Mouse (Mus musculus): ENCODE results near the gene Rimkla.
A peak's percentile ranks its signal among the peaks of the same experiment; 100 is the strongest.
"Not testable (repeated sequence)": the region's sequence is repeated elsewhere in the genome, so short reads cannot be mapped to it uniquely, and the experiment has no call there.

Rimkla gene

GRCm38 (mm10) chr4:119492291-119492932, at the start of gene Rimkla:
Gene Rimkla (minus strand): TSS chr4:119492628.
- peak; percentile 35 to 60 for DNase-seq

- DNase-seq, result no peak
These were observed 48.1 kb upstream of the Rimkla start for GRCm38 (mm10) chr4:119540533-119540890.

GRCm38 (mm10) chr4:119539836-119540532, 47.6 kb upstream of the Rimkla start:
- DNase-seq, result peak; percentile 25 to 39

GRCm38 (mm10) chr4:119539031-119539824, 46.8 kb upstream of the Rimkla start, which contains the start of gene Frg2f1:
Gene Frg2f1 (minus strand): TSS chr4:119539529.
- peak; percentile 93 to 94 for DNase-seq

GRCm38 (mm10) chr4:119537436-119537835, 45.0 kb upstream of the Rimkla start:
- DNase-seq, result no peak

- not testable (repeated sequence) for DNase-seq
These were observed 44.2 kb upstream of the Rimkla start, which contains the start of gene Foxj3 for GRCm38 (mm10) chr4:119536615-119537014. Gene Foxj3 (plus strand): TSS chr4:119537004.

GRCm38 (mm10) chr4:119535103-119535502, 42.7 kb upstream of the Rimkla start:
- peak in 1 of 2 experiments; percentile 41 for DNase-seq

- DNase-seq, result no peak
These were observed 39.4 kb upstream of the Rimkla start for GRCm38 (mm10) chr4:119531813-119532212.

GRCm38 (mm10) chr4:119526329-119526845, 34.0 kb upstream of the Rimkla start:
- DNase-seq, result no peak

GRCm38 (mm10) chr4:119524466-119524865, 32.0 kb upstream of the Rimkla start:
- no peak for DNase-seq

- no peak for DNase-seq
These were observed 31.6 kb upstream of the Rimkla start for GRCm38 (mm10) chr4:119524010-119524409.

- no peak for DNase-seq
These were observed 31.1 kb upstream of the Rimkla start for GRCm38 (mm10) chr4:119523575-119523974.

- peak; percentile 28 to 39 for DNase-seq
These were observed 20.3 kb upstream of the Rimkla start for GRCm38 (mm10) chr4:119512731-119513141.

GRCm38 (mm10) chr4:119511591-119511990, 19.2 kb upstream of the Rimkla start:
- DNase-seq, result no peak

- no peak for DNase-seq
These were observed 6.0 kb upstream of the Rimkla start for GRCm38 (mm10) chr4:119498319-119498848.

- DNase-seq, result no peak
These were observed 502 bp upstream of the Rimkla start for GRCm38 (mm10) chr4:119492933-119493327.

GRCm38 (mm10) chr4:119490806-119491205, 1.6 kb downstream of the Rimkla start:
- DNase-seq, result no peak

GRCm38 (mm10) chr4:119489666-119490065, 2.8 kb downstream of the Rimkla start:
- no peak for DNase-seq

GRCm38 (mm10) chr4:119484882-119485281, 7.5 kb downstream of the Rimkla start:
- no peak for DNase-seq

- DNase-seq, result no peak
These were observed 9.4 kb downstream of the Rimkla start for GRCm38 (mm10) chr4:119483051-119483450.

- no peak for DNase-seq
These were observed 19.3 kb downstream of the Rimkla start for GRCm38 (mm10) chr4:119473150-119473549.

GRCm38 (mm10) chr4:119472545-119472944, 19.9 kb downstream of the Rimkla start:
- DNase-seq, result no peak

All from lung, adult 18-20 months (tissue).